Mouse (Mus musculus) cerebellum, adult (tissue): ENCODE measurements at regions not wholly inside any gene's neighbourhood (a gene's known extent, or its start where the extent isn't known, plus 50 kb on each side); places are given as distances from the start of the nearest gene placed in this dataset.

Source experiments
- ATAC-seq: cut with Nextera tagmentation; 2 replicates; pipeline ENCODE4 v1.9.2; 2017; ENCODE audit warnings: mild to moderate bottlenecking, moderate library complexity, mixed read lengths; ENCODE audit not compliant: insufficient number of reproducible peaks, low FRiP score, low TSS enrichment

- ATAC-seq = no peak
These were observed 688.6 kb upstream of the BB014433 start for GRCm38 (mm10) chr8:15734461-15734860.

DNA sequence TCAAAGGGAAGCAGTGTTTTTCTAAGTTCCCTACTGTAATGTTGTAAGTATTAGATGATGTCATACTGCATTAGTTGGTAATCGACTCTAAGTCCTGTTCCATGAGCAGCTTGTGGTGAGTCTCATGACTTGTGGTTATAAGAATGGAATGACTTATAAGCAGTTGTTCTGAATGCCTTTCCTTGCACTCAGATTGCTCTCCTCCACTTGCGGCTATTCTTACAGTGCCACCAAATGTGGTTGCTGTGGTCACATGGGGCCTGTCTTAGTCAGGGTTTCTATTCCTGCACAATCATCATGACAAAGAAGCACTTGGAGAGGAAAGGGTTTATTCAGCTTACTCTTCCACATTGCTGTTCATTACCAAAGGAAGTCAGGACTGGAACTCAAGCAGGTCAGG, 685.4 kb upstream of the BB014433 start:
- no peak for ATAC-seq

- 0 out of 2 replicates have a peak, but pooled peaks have one; percentile 54 for ATAC-seq
These were observed 683.2 kb upstream of the BB014433 start for GRCm38 (mm10) chr8:15729075-15729474.

DNA sequence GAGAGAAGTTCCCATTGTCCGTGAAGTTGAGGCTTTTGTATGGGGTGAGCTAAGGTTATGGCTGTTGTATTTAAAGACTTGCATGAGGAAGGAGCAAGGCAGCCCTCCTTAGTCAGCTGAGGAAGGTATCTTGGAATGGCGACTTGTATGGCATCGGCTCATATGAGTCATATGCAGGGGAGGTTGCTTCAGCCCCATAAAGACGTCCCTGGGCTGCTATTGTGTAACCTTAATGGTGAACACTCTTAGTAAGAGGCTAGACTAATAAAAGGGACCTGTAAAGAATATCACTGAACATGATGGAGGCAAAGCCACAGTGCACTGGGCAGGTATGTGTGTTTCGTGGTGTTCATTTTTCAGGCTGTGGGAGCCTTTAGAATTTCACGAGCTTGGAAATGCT, 680.4 kb upstream of the BB014433 start:
- ATAC-seq = no peak
